Mouse (Mus musculus) bone marrow macrophage, adult 2 months (primary cell): ENCODE results near the gene Efna1.

ENCODE experiments used
- CTCF ChIP-seq: IDR thresholded peaks from 2 replicates; pipeline ENCODE4 v1.5.1; 2012; ENCODE audit warnings: low read depth, mild to moderate bottlenecking, low read length, moderate library complexity
- POLR2A ChIP-seq: IDR thresholded peaks from 2 replicates; pipeline ENCODE4 v1.6.1; 2012; ENCODE audit warnings: mild to moderate bottlenecking, low read depth, low read length, borderline replicate concordance

- TF ChIP-seq POLR2A (no peak), CTCF (no peak)
These were observed 10.1 kb downstream of the Efna1 start for GRCm38 (mm10) chr3:89270891-89271290.
